Mouse (Mus musculus) lung, adult 2 months (tissue): ENCODE data around the gene Tomm5. TPM values are rescaled to one million over a fixed set of nuclear protein-coding genes. Genes with fewer than 3 reads are reported as not detected.

Experiments used
- DNase-seq: peaks from one replicate; pipeline ENCODE4 v3.0.0; 2022
- H3K4me1 ChIP-seq: fragments of 200-500 bp; 2 replicates; pipeline ENCODE4 v1.6.1; 2011; ENCODE audit warnings: low read length; ENCODE audit not compliant: control insufficient read depth, insufficient read depth
- H3K4me3 ChIP-seq: fragments of 200-500 bp; replicated peaks from 2 replicates; pipeline ENCODE3; 2011; ENCODE audit warnings: low read depth, mild to moderate bottlenecking, control low read depth, low read length; ENCODE audit errors: extremely low read depth
- CTCF ChIP-seq: fragments of 200-500 bp; IDR thresholded peaks from 2 replicates; pipeline ENCODE4 v1.5.1; 2011; ENCODE audit warnings: mild to moderate bottlenecking, low read length, control low read depth; ENCODE audit not compliant: insufficient read depth
- POLR2A ChIP-seq: fragments of 200-500 bp; IDR thresholded peaks from 2 replicates; pipeline ENCODE4 v1.6.1; 2011; ENCODE audit warnings: low read depth, mild to moderate bottlenecking, control low read depth, low read length, borderline replicate concordance; ENCODE audit errors: extremely low read depth
- WGBS: fragments of 180-500 bp; shearing (Covaris S2); methylation state at CpG from one replicate; pipeline ENCODE4 v1.1.7; 2018; 5-methylcytosine and 5-hydroxymethylcytosine counted together
- polyA plus RNA-seq: library from polyadenylated mRNA; depleted of rRNA; stranded (reverse); fragments of >200 nt; gene quantifications from 2 replicates; pipeline ENCODE4 v1.2.3, GENCODE M21; 2012; rRNA removed

Gene Tomm5
- 37.3 and 48.5 TPM in 2 replicates for polyA plus RNA-seq

- peaks cover 5% of the 10 kb centered on the region for H3K4me1 ChIP-seq
- DNase-seq: peak; percentile 88
- TF ChIP-seq CTCF: peak; percentile 49
- TF ChIP-seq POLR2A: peak; percentile 91
- peak within 1 kb of the TSS; percentile 97 for H3K4me3 ChIP-seq
- under 1% methylated on average over 39 of the region's 39 CpGs for WGBS
These were observed at the start of gene Tomm5 for GRCm38 (mm10) chr4:45107601-45108277. Gene Tomm5, minus strand, starts transcription at chr4:45108114.

GRCm38 (mm10) chr4:45156433-45156832, 48.5 kb upstream of the Tomm5 start:
- WGBS: 68% methylated on average over 3 of the region's 3 CpGs
- Histone ChIP-seq H3K4me3 (no peak overlapping the region), H3K4me1 (no peaks in the 10 kb centered on the region)
- no peak for TF ChIP-seq POLR2A
- TF ChIP-seq CTCF: no peak
- no peak for DNase-seq

DNA sequence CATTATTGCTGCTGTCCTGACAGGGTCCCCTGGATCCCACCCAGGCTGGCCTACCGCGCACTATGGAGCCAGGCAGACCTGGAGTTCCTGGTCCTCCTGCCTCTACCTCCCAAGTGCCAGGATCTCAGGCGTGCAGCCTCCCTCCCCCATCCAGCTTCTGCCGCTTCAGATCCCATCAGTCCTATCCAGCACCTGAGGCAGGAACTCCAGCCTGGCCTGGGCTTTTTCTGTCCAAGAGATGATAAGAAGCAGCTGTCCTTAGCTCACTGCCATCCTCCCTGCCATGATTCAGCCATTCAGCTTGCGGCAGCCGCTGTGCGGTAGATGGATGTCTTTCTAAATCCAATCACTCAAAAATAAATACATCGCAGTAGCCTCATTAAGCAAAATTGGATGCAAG, 35.1 kb upstream of the Tomm5 start:
- no peak for TF ChIP-seq CTCF
- no peak for TF ChIP-seq POLR2A
- 53% methylated on average over 8 of the region's 8 CpGs for WGBS

DNA sequence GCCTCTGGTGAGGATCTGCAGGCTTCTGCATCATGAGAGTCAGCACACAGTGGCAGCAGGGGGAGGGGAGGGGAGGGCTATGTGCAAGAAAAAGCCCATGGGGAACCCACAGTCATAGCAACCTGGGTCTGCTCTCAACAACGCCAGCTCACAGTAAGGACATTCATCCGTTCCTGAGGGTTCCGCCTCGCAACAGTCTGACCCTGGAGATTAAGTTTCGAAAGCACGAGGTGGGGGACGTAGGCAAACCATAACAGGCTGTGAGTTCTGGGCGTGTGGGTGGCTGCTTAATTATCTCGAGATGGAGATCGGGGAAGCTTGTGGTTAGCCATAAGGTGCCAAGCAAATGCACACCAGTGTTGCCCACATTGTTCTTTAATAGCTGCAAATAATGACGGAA, 34.5 kb upstream of the Tomm5 start:
- DNase-seq: no peak
- no peak for TF ChIP-seq POLR2A
- TF ChIP-seq CTCF: no peak
- WGBS: 38% methylated on average over 11 of the region's 11 CpGs
- H3K4me1 ChIP-seq: no peaks in the 10 kb centered on the region
- no peak overlapping the region for H3K4me3 ChIP-seq

More for the DNA sequence above, 35.1 kb upstream of the Tomm5 start:
- no peak for DNase-seq
- no peak overlapping the region for H3K4me3 ChIP-seq
- H3K4me1 ChIP-seq: no peaks in the 10 kb centered on the region

DNA sequence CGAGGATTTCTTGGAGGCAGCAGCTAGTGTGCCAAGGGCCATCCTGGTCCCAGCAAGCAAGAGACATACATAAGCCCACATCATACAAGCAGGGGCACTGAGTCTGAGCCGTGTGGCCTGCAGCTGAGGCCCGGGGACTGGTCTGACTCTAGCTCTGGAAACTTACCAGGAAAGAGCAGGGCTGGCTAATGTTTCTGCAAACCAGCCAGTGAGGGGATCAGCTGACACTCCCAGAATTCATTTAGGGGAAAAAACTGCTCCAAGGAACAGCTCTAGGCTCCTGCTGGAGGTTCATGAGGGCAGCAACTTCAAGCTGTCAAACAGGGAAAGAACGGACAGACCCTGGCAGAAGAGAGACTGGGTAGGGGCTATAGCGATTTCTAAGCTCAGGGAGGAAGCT, 33.9 kb upstream of the Tomm5 start:
- no peak for DNase-seq
- no peak overlapping the region for H3K4me3 ChIP-seq
- 59% methylated on average over 5 of the region's 5 CpGs for WGBS
- H3K4me1 ChIP-seq: no peaks in the 10 kb centered on the region
- TF ChIP-seq CTCF (no peak), POLR2A (no peak)

GRCm38 (mm10) chr4:45137636-45138035, 29.7 kb upstream of the Tomm5 start:
- 35% methylated on average over 4 of the region's 4 CpGs for WGBS
- no peak for DNase-seq
- Histone ChIP-seq H3K4me1 (no peaks in the 10 kb centered on the region), H3K4me3 (no peak overlapping the region)
- no peak for TF ChIP-seq POLR2A
- no peak for TF ChIP-seq CTCF

GRCm38 (mm10) chr4:45134471-45134870, 26.6 kb upstream of the Tomm5 start:
- H3K4me3 ChIP-seq: no peak overlapping the region
- DNase-seq: no peak
- TF ChIP-seq POLR2A (no peak), CTCF (no peak)
- H3K4me1 ChIP-seq: no peaks in the 10 kb centered on the region
- 57% methylated on average over 8 of the region's 8 CpGs for WGBS

GRCm38 (mm10) chr4:45131021-45131420, 23.1 kb upstream of the Tomm5 start:
- Histone ChIP-seq H3K4me3 (no peak overlapping the region), H3K4me1 (no peaks in the 10 kb centered on the region)
- DNase-seq: peak; percentile 28
- WGBS: 49% methylated on average over 4 of the region's 4 CpGs
- TF ChIP-seq POLR2A (no peak), CTCF (no peak)

DNA sequence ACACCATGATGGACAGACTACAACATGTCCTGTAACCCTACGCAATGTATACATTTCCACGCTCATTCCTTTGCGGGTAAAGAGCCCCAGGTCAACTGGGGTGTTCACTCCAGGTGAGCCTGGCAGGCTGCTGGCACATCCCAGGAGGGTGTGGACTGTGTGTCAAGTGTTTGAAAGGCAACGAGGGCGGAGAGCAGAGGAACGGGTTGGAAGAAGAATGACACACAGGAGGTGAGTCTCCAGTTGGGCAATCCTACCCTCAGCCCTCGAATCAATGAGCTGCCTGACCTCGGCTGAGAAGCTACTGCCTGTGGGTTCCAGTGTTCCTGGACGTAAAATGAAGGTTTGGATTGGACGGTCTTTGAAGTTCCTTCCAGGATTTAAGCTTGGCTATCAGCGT, 13.4 kb upstream of the Tomm5 start:
- Histone ChIP-seq H3K4me1 (no peaks in the 10 kb centered on the region), H3K4me3 (no peak overlapping the region)
- WGBS: 74% methylated on average over 11 of the region's 11 CpGs
- TF ChIP-seq CTCF: no peak
- no peak for TF ChIP-seq POLR2A
- DNase-seq: no peak

- no peak for DNase-seq
- 62% methylated on average over 8 of the region's 8 CpGs for WGBS
These were observed 669 bp upstream of the Tomm5 start for GRCm38 (mm10) chr4:45108456-45109110.

More at GRCm38 (mm10) chr4:45108456-45109110, 669 bp upstream of the Tomm5 start:
- Histone ChIP-seq H3K4me1 (peaks cover 5% of the 10 kb centered on the region), H3K4me3 (no peak overlapping the region)
- no peak for TF ChIP-seq POLR2A
- no peak for TF ChIP-seq CTCF
